Mouse (Mus musculus): ENCODE measurements around the gene Taok2. TPM values are rescaled to one million over a fixed set of nuclear protein-coding genes. Genes with fewer than 3 reads are reported as not detected.

The Taok2 gene
- polyA plus RNA-seq, 1 experiment from 2014 or later, result 56.4 TPM

DNA sequence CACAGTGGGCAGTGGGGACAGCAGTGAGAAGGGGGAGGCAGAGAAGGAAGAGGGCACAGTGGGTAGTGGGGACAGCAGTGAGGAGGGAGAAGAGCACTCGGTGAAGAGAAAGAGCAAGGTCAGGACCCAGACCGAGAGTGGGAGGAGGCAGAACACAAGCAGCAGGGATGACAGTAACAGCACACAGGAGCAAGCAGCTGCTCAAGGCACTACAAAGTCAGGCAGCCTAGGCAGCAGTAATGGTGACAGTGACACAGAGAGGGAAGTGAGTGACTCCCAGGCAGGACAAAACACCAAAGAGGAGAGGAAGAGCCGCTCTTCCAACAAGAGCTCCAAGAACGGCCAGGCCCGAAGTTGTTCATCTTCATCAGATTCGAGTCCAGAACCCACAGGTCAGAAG, 20.7 kb downstream of the Taok2 start:
- H3K4me3 ChIP-seq, result peak overlapping the region; percentile 68
- peak overlapping the region; percentile 95 for H3K27ac ChIP-seq
- no peak for DNase-seq (ENCODE audit: low spot score)
- peaks cover 36% of the 10 kb centered on the region for H3K4me1 ChIP-seq (replicated peaks)
- 62% methylated on average over 6 of the region's 6 CpGs for WGBS
- H3K27me3 ChIP-seq (ENCODE audit: insufficient read depth, poor library complexity, severe bottlenecking), result no peaks in the 10 kb centered on the region
- H3K36me3 ChIP-seq, result peaks cover 77% of the 10 kb centered on the region
- H3K9me3 ChIP-seq, result no peaks in the 10 kb centered on the region

DNA sequence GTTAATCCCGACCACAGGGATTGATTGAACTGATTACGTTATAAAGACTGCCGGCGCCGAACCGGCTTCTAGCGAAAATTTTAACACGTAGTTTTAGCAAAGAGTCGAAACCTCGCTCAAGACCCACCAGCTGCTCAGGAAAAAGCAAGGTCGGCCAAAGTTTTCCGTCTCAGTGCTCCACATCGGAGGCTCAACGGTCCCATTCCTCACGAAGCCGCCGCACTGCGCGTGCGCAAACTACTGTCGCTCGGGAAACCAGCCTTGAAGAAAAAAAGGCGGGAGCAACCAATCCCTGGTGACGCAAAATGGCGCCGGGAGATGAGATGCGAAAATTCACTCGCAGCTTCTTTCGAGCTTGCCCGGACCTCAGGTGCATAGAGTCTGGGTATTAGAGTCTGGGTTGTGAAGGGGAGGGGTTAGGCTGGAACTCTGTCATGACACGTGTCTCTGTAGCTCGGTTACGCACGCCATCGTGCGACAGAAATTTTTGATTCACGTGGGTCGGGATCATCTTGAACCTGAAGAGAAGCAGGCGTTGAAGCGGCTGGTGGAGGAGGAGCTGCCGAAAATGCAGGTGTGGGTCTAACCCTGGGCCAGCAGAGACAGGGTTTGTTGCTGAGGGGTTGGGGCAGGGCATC, 22.2 kb downstream of the Taok2 start, which contains the start of gene Ino80e:
Gene Ino80e (minus strand): TSS at position 231 of the 638 bp plus-strand sequence.
- Histone ChIP-seq H3K4me1 (replicated peaks) (peaks cover 39% of the 10 kb centered on the region), H3K4me3 (peak within 1 kb of the TSS; percentile 68), H3K9me3 (no peaks in the 10 kb centered on the region), H3K27ac (peak within 1 kb of the TSS; percentile 95), H3K27me3 (ENCODE audit: insufficient read depth, poor library complexity, severe bottlenecking) (no peaks in the 10 kb centered on the region), H3K36me3 (peaks cover 77% of the 10 kb centered on the region)
- WGBS, result under 1% methylated on average over 41 of the region's 41 CpGs
- DNase-seq (ENCODE audit: low spot score), result peak; percentile 95

DNA sequence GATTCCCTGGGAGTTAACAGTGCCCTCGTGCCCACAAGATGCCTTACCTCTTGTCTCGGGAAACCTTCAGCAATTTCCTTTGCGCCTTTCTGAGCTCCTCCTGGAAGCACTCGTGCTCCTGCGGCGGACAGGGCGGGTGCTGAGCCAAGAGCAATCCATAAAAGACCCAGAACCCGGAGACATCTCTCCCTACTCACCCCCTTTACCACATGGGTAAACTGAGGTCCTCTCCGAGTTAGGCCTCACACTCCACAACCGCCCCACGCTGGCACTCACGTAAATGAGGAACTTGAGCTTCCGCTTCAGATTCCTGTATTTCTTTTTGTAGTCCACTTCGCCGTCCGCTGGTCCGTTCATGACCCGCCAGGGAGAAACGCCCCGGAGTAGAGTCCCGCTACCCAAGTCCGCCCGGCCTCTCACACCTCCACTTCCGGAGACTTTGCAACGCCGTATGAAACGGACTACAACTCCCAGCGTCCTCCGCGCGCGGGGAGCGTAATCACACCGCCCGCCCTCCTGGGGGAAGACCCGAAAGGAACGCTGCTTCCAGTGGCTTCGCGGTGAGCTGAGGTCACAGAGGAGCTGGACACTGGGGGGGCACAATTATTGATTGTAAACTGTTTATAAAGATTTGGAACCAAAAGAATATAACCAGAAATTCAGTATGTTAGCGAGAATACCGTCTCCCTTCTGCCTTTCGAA, 22.9 kb downstream of the Taok2 start, which contains the start of gene Hirip3:
Gene Hirip3 (plus strand): TSS at position 544 of the 702 bp plus-strand sequence.
- Histone ChIP-seq H3K9me3 (no peaks in the 10 kb centered on the region), H3K27ac (peak within 1 kb of the TSS; percentile 95), H3K36me3 (peaks cover 77% of the 10 kb centered on the region), H3K27me3 (ENCODE audit: insufficient read depth, poor library complexity, severe bottlenecking) (no peaks in the 10 kb centered on the region), H3K4me3 (peak within 1 kb of the TSS; percentile 68), H3K4me1 (replicated peaks) (peaks cover 39% of the 10 kb centered on the region)
- WGBS, result 3% methylated on average over 42 of the region's 42 CpGs
- peak; percentile 94 for DNase-seq (ENCODE audit: low spot score)

DNA sequence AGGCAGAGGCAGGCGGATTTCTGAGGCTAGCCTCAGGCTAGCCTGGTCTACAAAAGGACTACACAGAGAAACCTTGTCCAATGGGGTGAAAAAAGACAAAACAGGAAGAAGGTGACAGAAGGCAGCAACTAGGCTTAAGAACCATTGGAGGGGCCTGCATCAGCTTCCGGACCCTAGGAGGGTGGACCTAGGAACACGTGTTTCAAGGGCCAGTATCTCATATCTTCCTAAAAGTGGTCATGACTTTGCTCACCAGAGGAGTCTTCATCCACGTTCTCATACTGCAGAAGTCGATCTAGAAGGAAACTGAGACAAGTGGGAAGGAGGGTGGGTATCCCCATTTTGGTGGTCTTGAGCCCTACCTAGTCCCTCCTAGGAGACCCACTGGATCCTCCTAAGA, 23.5 kb downstream of the Taok2 start:
- Histone ChIP-seq H3K4me1 (replicated peaks) (peaks cover 39% of the 10 kb centered on the region), H3K4me3 (peak overlapping the region; percentile 68), H3K9me3 (no peaks in the 10 kb centered on the region), H3K27me3 (ENCODE audit: insufficient read depth, poor library complexity, severe bottlenecking) (no peaks in the 10 kb centered on the region), H3K27ac (peak overlapping the region; percentile 95), H3K36me3 (peaks cover 77% of the 10 kb centered on the region)
- WGBS, result 77% methylated on average over 5 of the region's 5 CpGs
- no peak for DNase-seq (ENCODE audit: low spot score)

DNA sequence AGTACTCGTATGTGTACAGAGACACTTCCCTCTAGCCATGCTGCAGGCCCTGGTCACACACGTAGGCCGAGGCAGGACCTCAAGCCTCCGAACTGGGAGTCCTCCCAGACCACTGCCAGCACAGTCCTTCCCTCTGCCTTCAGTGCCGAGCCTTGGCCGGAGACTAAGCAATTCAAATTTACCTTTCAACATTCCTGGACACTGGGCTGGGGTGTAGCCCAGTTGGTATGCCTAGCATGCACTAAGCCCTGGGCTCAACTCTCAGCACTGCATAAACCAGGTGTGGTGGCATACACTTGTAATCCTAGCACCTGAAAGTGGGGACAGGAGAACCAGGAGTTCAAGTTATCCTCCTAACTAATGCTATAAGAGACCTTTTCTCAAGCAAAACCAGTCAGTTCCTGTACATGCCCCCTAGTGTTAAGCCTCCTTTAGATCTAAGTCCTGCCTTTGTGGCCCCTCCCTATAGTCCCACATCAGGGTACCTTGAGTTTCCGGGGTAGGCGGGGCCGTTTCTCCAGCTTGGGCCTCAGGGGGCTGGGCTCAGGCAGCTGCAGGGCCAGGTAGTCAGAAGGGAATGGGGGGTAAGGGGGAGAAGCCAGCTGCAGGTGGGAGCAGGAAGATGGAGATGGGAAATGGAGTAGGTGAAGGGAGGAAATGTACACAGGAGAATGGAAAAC, 27.6 kb downstream of the Taok2 start:
- Histone ChIP-seq H3K4me3 (no peak overlapping the region), H3K4me1 (replicated peaks) (peaks cover 19% of the 10 kb centered on the region), H3K27me3 (ENCODE audit: insufficient read depth, poor library complexity, severe bottlenecking) (no peaks in the 10 kb centered on the region), H3K9me3 (no peaks in the 10 kb centered on the region), H3K27ac (no peak overlapping the region), H3K36me3 (peaks cover 89% of the 10 kb centered on the region)
- DNase-seq (ENCODE audit: low spot score), result no peak
- 80% methylated on average over 9 of the region's 9 CpGs for WGBS

DNA sequence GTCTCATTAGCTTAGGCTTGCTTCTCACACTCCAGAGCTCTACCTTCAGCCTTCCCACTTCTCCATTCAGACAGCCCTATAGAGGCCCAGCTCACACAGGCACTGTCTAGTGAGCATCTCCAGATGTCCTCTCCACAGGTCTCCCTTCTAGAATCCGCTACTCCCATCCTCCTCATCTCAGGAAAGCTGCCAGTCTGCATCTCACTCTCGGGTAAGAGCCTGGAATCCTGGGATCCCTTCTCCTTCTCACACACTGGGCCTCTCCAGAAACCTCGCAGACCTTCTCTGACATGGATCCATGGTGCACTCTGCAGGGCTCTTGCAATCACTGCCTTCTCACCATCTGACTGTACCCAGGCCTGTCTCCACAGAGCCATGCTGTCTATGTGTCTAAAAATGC, 28.9 kb downstream of the Taok2 start:
- peaks cover 22% of the 10 kb centered on the region for H3K4me1 ChIP-seq (replicated peaks)
- DNase-seq (ENCODE audit: low spot score), result no peak
- peaks cover 98% of the 10 kb centered on the region for H3K36me3 ChIP-seq
- H3K27ac ChIP-seq, result no peak overlapping the region
- no peak overlapping the region for H3K4me3 ChIP-seq
- WGBS, result 89% methylated on average over 3 of the region's 3 CpGs
- H3K9me3 ChIP-seq, result no peaks in the 10 kb centered on the region
- peaks cover 9% of the 10 kb centered on the region for H3K27me3 ChIP-seq (ENCODE audit: insufficient read depth, poor library complexity, severe bottlenecking)

DNA sequence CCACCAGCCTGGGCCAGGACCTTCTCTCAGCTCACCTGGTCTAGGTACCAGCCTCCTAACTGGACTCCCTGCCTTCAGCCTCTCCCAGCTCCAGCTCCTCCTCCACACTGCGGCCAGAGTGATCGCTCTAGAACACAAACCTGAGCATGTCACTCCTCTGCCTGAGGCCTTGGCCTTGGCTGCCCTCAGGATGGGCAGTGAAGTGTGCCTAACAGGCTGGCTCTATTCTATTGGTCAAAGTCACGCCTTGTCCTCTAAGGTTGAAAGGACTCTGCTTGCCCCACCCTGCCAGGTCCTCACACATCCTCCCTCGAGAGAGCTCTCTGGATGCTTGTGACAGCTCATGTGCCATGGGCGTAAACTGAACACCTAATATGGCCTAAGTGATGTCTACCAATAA, 31.0 kb downstream of the Taok2 start:
- 95% methylated on average over 5 of the region's 5 CpGs for WGBS
- H3K4me3 ChIP-seq, result no peak overlapping the region
- H3K36me3 ChIP-seq, result peaks cover 80% of the 10 kb centered on the region
- H3K9me3 ChIP-seq, result no peaks in the 10 kb centered on the region
- no peak overlapping the region for H3K27ac ChIP-seq
- peaks cover 36% of the 10 kb centered on the region for H3K4me1 ChIP-seq (replicated peaks)
- no peak for DNase-seq (ENCODE audit: low spot score)
- peaks cover 31% of the 10 kb centered on the region for H3K27me3 ChIP-seq (ENCODE audit: insufficient read depth, poor library complexity, severe bottlenecking)

DNA sequence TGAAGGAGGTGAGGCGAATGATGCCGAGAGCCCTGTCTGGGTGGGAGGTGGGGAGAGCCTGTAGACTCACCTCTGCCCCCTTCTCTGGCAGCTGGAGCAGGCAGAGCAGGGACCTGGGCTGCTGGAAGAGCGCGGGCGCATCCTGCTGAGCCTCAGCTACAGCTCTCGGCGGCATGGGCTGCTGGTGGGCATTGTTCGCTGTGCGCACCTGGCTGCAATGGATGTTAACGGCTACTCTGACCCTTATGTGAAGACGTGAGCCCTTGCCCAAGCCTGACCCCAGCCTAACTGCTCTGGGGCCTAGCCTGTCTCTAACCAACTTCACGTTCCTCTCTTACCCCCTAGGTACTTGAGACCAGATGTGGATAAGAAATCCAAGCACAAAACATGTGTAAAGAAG, 33.3 kb downstream of the Taok2 start:
- Histone ChIP-seq H3K36me3 (peaks cover 57% of the 10 kb centered on the region), H3K4me3 (no peak overlapping the region), H3K9me3 (no peaks in the 10 kb centered on the region), H3K4me1 (replicated peaks) (peaks cover 50% of the 10 kb centered on the region), H3K27me3 (ENCODE audit: insufficient read depth, poor library complexity, severe bottlenecking) (peaks cover 49% of the 10 kb centered on the region), H3K27ac (0 out of 2 replicates have a peak overlapping the region, but pooled peaks have one; percentile 24)
- WGBS, result 32% methylated on average over 12 of the region's 12 CpGs
- no peak for DNase-seq (ENCODE audit: low spot score)

DNA sequence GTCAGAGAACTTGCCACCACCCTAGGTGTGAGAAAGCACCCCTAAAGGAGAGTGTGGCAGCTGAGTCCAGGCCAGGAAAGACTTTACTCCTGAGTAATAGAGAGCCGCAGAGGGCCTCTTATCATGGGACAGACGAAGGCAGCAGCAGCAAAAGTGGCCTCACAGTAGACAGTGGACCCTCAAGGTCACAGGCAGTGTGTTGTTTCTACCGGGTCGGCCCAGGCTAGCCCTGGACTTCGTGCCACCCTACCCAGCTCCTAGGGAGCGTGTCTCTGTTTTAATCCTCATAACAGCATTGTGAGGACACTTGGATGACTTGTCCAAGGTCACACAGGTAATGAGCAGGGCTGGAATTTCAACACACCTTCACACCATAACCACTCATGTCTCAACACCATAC, 34.3 kb downstream of the Taok2 start:
- no peak for DNase-seq (ENCODE audit: low spot score)
- Histone ChIP-seq H3K36me3 (peaks cover 47% of the 10 kb centered on the region), H3K4me3 (no peak overlapping the region), H3K27me3 (ENCODE audit: insufficient read depth, poor library complexity, severe bottlenecking) (peaks cover 49% of the 10 kb centered on the region), H3K4me1 (replicated peaks) (peaks cover 50% of the 10 kb centered on the region), H3K9me3 (no peaks in the 10 kb centered on the region), H3K27ac (no peak overlapping the region)
- WGBS, result 93% methylated on average over 6 of the region's 6 CpGs

DNA sequence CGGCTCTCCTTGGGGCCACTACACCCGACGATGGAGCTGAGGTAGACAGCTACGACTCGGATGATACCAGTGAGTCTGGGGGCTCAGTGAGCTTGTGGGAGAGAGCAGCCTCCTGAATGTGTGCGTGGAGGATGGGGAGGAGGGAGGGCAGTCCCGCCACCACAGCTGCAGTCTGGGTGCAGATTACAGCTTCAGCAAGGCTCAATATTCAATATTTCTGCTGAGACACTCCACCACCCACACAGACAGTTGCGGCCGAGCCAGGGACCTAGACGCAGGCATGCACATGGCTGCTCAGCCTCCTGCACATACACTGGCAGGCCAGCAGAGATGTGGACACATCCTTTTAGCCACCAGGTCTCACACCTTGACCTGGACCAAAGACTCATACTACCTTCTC, 35.7 kb downstream of the Taok2 start:
- peak overlapping the region; percentile 73 for H3K4me3 ChIP-seq
- peaks cover 33% of the 10 kb centered on the region for H3K36me3 ChIP-seq
- peak overlapping the region; percentile 85 for H3K27ac ChIP-seq
- no peaks in the 10 kb centered on the region for H3K9me3 ChIP-seq
- DNase-seq (ENCODE audit: low spot score), result no peak
- H3K4me1 ChIP-seq (replicated peaks), result peaks cover 50% of the 10 kb centered on the region
- H3K27me3 ChIP-seq (ENCODE audit: insufficient read depth, poor library complexity, severe bottlenecking), result peaks cover 49% of the 10 kb centered on the region
- 26% methylated on average over 10 of the region's 10 CpGs for WGBS

DNA sequence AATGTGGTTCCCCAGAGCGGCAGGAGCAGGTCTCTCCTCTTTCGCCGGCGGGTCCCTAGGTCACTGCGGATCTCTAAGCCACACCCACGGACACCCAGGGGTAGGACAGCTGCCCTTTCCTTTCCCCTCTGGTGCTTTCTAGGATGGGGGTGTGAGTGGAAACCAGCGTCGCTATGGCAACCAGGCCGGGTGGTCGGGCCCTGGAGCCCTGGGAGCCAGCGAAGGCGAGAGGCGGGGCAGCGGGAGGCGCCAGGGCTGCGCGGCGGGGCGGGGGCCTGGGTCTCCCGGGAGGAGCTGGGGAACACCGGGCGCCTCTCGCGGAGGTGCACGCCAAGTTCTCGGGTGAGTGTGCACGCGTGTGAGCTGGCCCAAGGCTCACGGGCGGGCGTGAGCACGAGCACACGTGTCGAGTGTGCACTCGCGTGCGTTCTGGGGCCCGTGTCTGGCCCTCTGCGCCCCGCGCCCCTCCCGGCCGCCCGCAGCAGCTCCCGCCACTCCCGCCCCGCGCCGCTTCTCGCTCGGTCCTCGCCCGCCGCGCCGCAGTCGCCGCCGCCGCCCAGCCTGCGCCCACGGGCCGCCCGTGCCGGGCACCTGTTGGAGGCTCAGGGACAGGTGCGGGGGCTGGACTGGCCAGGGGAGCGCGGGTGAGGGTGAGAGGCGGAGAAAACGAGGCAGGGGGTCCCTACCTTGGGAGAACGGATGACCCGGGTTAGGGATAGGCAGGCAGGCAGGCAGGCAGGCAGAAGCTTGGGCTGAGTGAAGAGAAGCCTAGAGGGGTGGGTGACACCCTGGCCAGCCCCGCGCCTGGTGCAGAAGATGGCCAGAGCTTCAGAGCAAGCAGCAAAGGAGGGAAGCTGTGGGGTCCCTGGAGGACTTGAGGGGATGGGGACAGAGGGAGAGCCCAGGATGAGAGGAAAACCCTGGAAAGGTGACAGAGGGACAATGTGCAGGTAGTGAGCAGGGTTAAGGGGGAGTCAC, 36.8 kb downstream of the Taok2 start:
- H3K4me1 ChIP-seq (replicated peaks), result peaks cover 50% of the 10 kb centered on the region
- under 1% methylated on average over 74 of the region's 74 CpGs for WGBS
- peaks cover 57% of the 10 kb centered on the region for H3K27me3 ChIP-seq (ENCODE audit: insufficient read depth, poor library complexity, severe bottlenecking)
- peaks cover 23% of the 10 kb centered on the region for H3K36me3 ChIP-seq
- H3K27ac ChIP-seq, result peak overlapping the region; percentile 85
- peak overlapping the region; percentile 73 for H3K4me3 ChIP-seq
- peak; percentile 77 for DNase-seq (ENCODE audit: low spot score)
- H3K9me3 ChIP-seq, result no peaks in the 10 kb centered on the region

DNA sequence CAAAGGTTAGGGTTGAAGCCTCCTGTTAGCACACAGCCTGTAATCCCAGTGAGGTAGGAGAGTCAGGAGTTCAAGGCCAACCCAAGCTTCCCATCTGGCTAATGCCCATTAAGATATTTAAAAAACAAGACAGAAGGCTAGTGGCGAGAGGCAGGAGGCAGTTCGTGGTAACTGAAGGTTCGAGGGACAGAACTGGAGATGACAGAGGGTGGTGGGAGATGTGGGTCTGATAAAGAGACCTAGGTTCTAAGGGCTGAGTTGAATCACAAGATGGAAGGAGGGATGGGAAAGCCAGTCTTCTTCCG, 37.4 kb downstream of the Taok2 start, which contains the start of gene Doc2a:
Gene Doc2a (plus strand): TSS at position 301 of the 305 bp plus-strand sequence.
- peaks cover 57% of the 10 kb centered on the region for H3K27me3 ChIP-seq (ENCODE audit: insufficient read depth, poor library complexity, severe bottlenecking)
- DNase-seq (ENCODE audit: low spot score), result no peak
- no peaks in the 10 kb centered on the region for H3K9me3 ChIP-seq
- peaks cover 46% of the 10 kb centered on the region for H3K4me1 ChIP-seq (replicated peaks)
- WGBS, result 28% methylated on average over 4 of the region's 4 CpGs
- H3K27ac ChIP-seq, result peak within 1 kb of the TSS; percentile 85
- peak within 1 kb of the TSS; percentile 73 for H3K4me3 ChIP-seq
- peaks cover 16% of the 10 kb centered on the region for H3K36me3 ChIP-seq
